8 mouse cellular contexts compared by ENCODE assay signal in the genomic region with DNA sequence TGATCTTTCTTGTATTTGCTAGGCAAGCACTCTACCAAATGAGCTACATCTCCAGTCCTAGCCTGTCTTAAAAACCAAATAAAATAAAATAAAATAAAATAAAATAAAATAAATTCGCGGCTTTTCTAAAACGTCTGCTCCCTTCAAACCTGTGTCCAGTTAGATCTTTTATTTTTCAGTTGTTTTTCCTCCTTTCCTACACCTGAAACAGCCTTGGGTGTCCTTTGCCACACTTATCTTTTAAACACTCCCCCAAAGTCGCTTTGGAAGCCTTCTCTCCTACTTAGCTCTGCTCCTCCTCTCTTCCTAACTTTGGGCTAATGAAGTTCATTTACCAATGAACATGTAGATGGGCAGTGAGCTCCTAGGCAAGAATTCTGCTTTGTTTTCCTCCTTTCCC. TPM values are rescaled to one million over a fixed set of nuclear protein-coding genes. Genes with fewer than 3 reads are reported as not detected.
DNase-seq lines count a peak whose midpoint lies in the region; ATAC-seq and TF ChIP-seq lines count a peak whose summit lies in the region.

A gene (plus strand): TSS at position 301 of the 400 bp plus-strand sequence.

- no peaks in the 10 kb centered on the region for H3K27me3 ChIP-seq in cerebellum, adult 2 months (ENCODE audit: control insufficient read depth, insufficient read depth, low read length)
- H3K27me3 ChIP-seq in C2C12 (ENCODE audit: control insufficient read depth, insufficient read depth, insufficient read length) = no peaks in the 10 kb centered on the region
- no peaks in the 10 kb centered on the region for H3K27me3 ChIP-seq in hindbrain, embryonic 13.5 days
- 0 out of 2 replicates have a peak, but pooled peaks cover 2% of the 10 kb centered on the region for H3K27me3 ChIP-seq in liver, embryonic 15.5 days

- no peak for ATAC-seq in erythroblast, adult 5-6 weeks (replicated peaks; ENCODE audit: low FRiP score, poor library complexity, severe bottlenecking)
- no peak for ATAC-seq in hindbrain, embryonic 13.5 days (ENCODE audit: low FRiP score)
- no peak for ATAC-seq in liver, embryonic 15.5 days (ENCODE audit: insufficient read depth)

- no peak for DNase-seq in cerebellum, adult 2 months
- DNase-seq in cerebellum, adult 11 months = no peak
- no peak for DNase-seq in right cerebral cortex, adult 18-20 months
- DNase-seq in thymus, postnatal 10 days (ENCODE audit: low spot score in 2 of 2) = no peak

- no peak for TF ChIP-seq CTCF in cerebellum, adult 2 months (IDR thresholded peaks at IDR 0.05; ENCODE audit: borderline replicate concordance, insufficient read depth, low read depth, low read length)
- no peak for TF ChIP-seq CTCF in C2C12 (IDR thresholded peaks at IDR 0.05; ENCODE audit: control insufficient read depth, insufficient read depth, insufficient read length)

- H3K4me3 ChIP-seq in cerebellum, adult 2 months (replicated peaks; ENCODE audit: insufficient read depth, low read depth, low read length) = peak within 1 kb of the TSS; percentile 78
- H3K4me3 ChIP-seq in C2C12 (ENCODE audit: insufficient read depth, poor library complexity, severe bottlenecking) = peak within 1 kb of the TSS; percentile 37
- peak within 1 kb of the TSS; percentile 59 for H3K4me3 ChIP-seq in hindbrain, embryonic 13.5 days
- peak within 1 kb of the TSS; percentile 59 for H3K4me3 ChIP-seq in liver, embryonic 15.5 days (replicated peaks)

- H3K4me2 ChIP-seq in hindbrain, embryonic 13.5 days = peak within 1 kb of the TSS; percentile 66
- peak within 1 kb of the TSS; percentile 75 for H3K4me2 ChIP-seq in liver, embryonic 15.5 days

- peak within 1 kb of the TSS; percentile 81 for H3K27ac ChIP-seq in cerebellum, adult 2 months (ENCODE audit: insufficient read depth, low read length)
- H3K27ac ChIP-seq in hindbrain, embryonic 13.5 days = peak within 1 kb of the TSS; percentile 83
- H3K27ac ChIP-seq in liver, embryonic 15.5 days (replicated peaks) = peak within 1 kb of the TSS; percentile 76

- no peaks in the 10 kb centered on the region; the same call in 1 of the 2 replicates for H3K4me1 ChIP-seq in cerebellum, adult 2 months (ENCODE audit: control insufficient read depth, insufficient read depth, low read length)
- peaks cover 11% of the 10 kb centered on the region; the same call in 1 of the 2 replicates for H3K4me1 ChIP-seq in hindbrain, embryonic 13.5 days (replicated peaks)
- H3K4me1 ChIP-seq in liver, embryonic 15.5 days (replicated peaks) = 0 out of 2 replicates have a peak, but pooled peaks cover 5% of the 10 kb centered on the region

- no peak for TF ChIP-seq POLR2A in cerebellum, adult 2 months (IDR thresholded peaks at IDR 0.05; ENCODE audit: borderline replicate concordance, insufficient read depth, low read length)

- H3K9me3 ChIP-seq in hindbrain, embryonic 13.5 days = no peaks in the 10 kb centered on the region
- no peaks in the 10 kb centered on the region for H3K9me3 ChIP-seq in liver, embryonic 15.5 days (replicated peaks)

- 13% methylated on average over 4 of the region's 4 CpGs for WGBS in cerebellum, adult 2 months
- 33% methylated on average over 4 of the region's 4 CpGs for WGBS in hindbrain, embryonic 13.5 days
- WGBS in liver, embryonic 15.5 days (ENCODE audit: insufficient replicate concordance) = 26% methylated on average over 4 of the region's 4 CpGs

- peaks cover 12% of the 10 kb centered on the region for H3K79me2 ChIP-seq in C2C12 (ENCODE audit: control insufficient read depth, insufficient read depth)

- H3ac ChIP-seq in C2C12 (ENCODE audit: control insufficient read depth, insufficient read length, low read depth) = peak within 1 kb of the TSS; percentile 68

- H3K9ac ChIP-seq in hindbrain, embryonic 13.5 days = peak within 1 kb of the TSS; percentile 81
- H3K9ac ChIP-seq in liver, embryonic 15.5 days = peak within 1 kb of the TSS; percentile 52

- no peaks in the 10 kb centered on the region for H3K79me3 ChIP-seq in C2C12 (ENCODE audit: low read depth)

- H3K36me3 ChIP-seq in C2C12 (ENCODE audit: control insufficient read depth, insufficient read depth) = no peaks in the 10 kb centered on the region
- H3K36me3 ChIP-seq in hindbrain, embryonic 13.5 days = no peaks in the 10 kb centered on the region
- no peaks in the 10 kb centered on the region for H3K36me3 ChIP-seq in liver, embryonic 15.5 days (replicated peaks)

TF ChIP-seq in C2C12, 6 proteins besides CTCF, POLR2A, EP300 and RAD21:
- no peak for TF ChIP-seq FOSL1 (IDR thresholded peaks at IDR 0.05; ENCODE audit: insufficient read depth, low read length, poor library complexity, severe bottlenecking)
- TF ChIP-seq MYOD1 (IDR thresholded peaks at IDR 0.05; ENCODE audit: control insufficient read depth, insufficient read length, low read depth) = no peak
- TF ChIP-seq MYOG (IDR thresholded peaks at IDR 0.05; ENCODE audit: control insufficient read depth, extremely low read depth, insufficient read length) = no peak
- TF ChIP-seq CEBPB (IDR thresholded peaks at IDR 0.05; ENCODE audit: low read depth) = no peak
- no peak for TF ChIP-seq USF1 (IDR thresholded peaks at IDR 0.05; ENCODE audit: low read depth)
- no peak for TF ChIP-seq MAX (IDR thresholded peaks at IDR 0.05)
TF ChIP-seq in C2C12: peak in this region for 0.

RNA-seq across cellular contexts. Expression of the gene that starts here (rescaled TPM):
- 89.1 and 90.7 TPM in 2 replicates for polyA plus RNA-seq in cerebellum, adult 2 months (2012; rRNA removed)
- polyA plus RNA-seq in C2C12 (2012; fragmentation: generic; extraction: Trizol) = 19.8 TPM
- 11.7 and 27.4 TPM in 2 replicates for total RNA-seq in erythroblast, adult 5-6 weeks (2015; ENCODE audit: low replicate concordance)
- total RNA-seq in erythroblast, adult 5-6 weeks (2017; ENCODE audit: low replicate concordance) = 12.4 and 12.7 TPM in 2 replicates
- 86.2 and 91.1 TPM in 2 replicates for polyA plus RNA-seq in hindbrain, embryonic 13.5 days (2015; fragmentation: Nextera tagmentation; extraction: Ambion mirVana)
- 43.1 and 46.9 TPM in 2 replicates for polyA plus RNA-seq in liver, embryonic 15.5 days (2015; fragmentation: Nextera tagmentation; extraction: Ambion mirVana)
